ENCODE assay signal across 8 mouse cellular contexts in the genomic region with DNA sequence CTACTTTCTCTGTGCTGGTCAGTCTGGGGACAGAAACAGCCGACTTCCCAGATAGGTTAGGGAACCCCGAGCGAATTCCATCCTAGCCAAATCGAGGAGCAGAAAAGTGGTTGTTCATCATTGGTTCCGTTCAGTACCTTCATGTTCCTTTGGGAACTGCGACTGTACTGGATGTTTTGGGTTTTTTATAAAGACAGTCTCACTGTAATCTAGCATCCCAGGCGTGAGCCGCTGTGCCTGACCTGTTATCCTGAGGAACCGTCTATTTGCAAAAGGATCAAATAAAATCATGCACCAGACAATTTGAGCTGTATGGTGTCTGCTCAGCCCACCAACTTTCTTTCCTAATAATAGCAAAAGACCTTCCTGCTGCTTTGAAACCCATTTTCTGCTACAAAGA. TPM values are rescaled to one million over a fixed set of nuclear protein-coding genes. Genes with fewer than 3 reads are reported as not detected.
DNase-seq lines count a peak whose midpoint lies in the region; ATAC-seq and TF ChIP-seq lines count a peak whose summit lies in the region.

No protein-coding gene starts in this region.

- WGBS in kidney, embryonic 15.5 days: 2% methylated on average over 9 of the region's 9 CpGs
- under 1% methylated on average over 9 of the region's 9 CpGs for WGBS in hindbrain, postnatal 0 days
- 2% methylated on average over 9 of the region's 9 CpGs for WGBS in midbrain, embryonic 16.5 days

- H3K4me2 ChIP-seq in kidney, embryonic 15.5 days: peak overlapping the region; percentile 78
- H3K4me2 ChIP-seq in hindbrain, postnatal 0 days (ENCODE audit: low read depth, low read length): peak overlapping the region; percentile 96
- peak overlapping the region; percentile 88 for H3K4me2 ChIP-seq in midbrain, embryonic 16.5 days (ENCODE audit: low read length)

- peak overlapping the region; percentile 94 for H3K4me3 ChIP-seq in kidney, embryonic 15.5 days (replicated peaks)
- H3K4me3 ChIP-seq in hindbrain, postnatal 0 days (ENCODE audit: low read length): peak overlapping the region; percentile 95
- H3K4me3 ChIP-seq in midbrain, embryonic 16.5 days (ENCODE audit: low read depth, low read length): peak overlapping the region; percentile 79

- H3K4me1 ChIP-seq in kidney, embryonic 15.5 days: peaks cover 19% of the 10 kb centered on the region
- H3K4me1 ChIP-seq in hindbrain, postnatal 0 days (ENCODE audit: insufficient read depth, low read length): no peaks in the 10 kb centered on the region; the same call in 1 of the 2 replicates
- peaks cover 19% of the 10 kb centered on the region for H3K4me1 ChIP-seq in midbrain, embryonic 16.5 days (ENCODE audit: control insufficient read depth, insufficient read depth, low read length)

- peak overlapping the region; percentile 99 for H3K27ac ChIP-seq in kidney, embryonic 15.5 days
- peak overlapping the region; percentile 98 for H3K27ac ChIP-seq in hindbrain, postnatal 0 days
- H3K27ac ChIP-seq in midbrain, embryonic 16.5 days (ENCODE audit: low read length): peak overlapping the region; percentile 95

- peak overlapping the region; percentile 100 for H3K9ac ChIP-seq in kidney, embryonic 15.5 days
- H3K9ac ChIP-seq in hindbrain, postnatal 0 days (replicated peaks; ENCODE audit: low read length): peak overlapping the region; percentile 98
- peak overlapping the region; percentile 86 for H3K9ac ChIP-seq in midbrain, embryonic 16.5 days (ENCODE audit: low read depth, low read length)

- H3K27me3 ChIP-seq in kidney, embryonic 15.5 days: no peaks in the 10 kb centered on the region
- H3K27me3 ChIP-seq in hindbrain, postnatal 0 days (ENCODE audit: insufficient read depth, low read length): no peaks in the 10 kb centered on the region
- H3K27me3 ChIP-seq in midbrain, embryonic 16.5 days (ENCODE audit: control insufficient read depth, insufficient read depth, low read depth, low read length): no peaks in the 10 kb centered on the region

- no peak for DNase-seq in kidney, postnatal 36 days
- peak; percentile 52 for DNase-seq in c-Kit-positive CD71-positive TER-119-positive erythroid progenitor cells, embryonic 14.5 days (ENCODE audit: low spot score)
- DNase-seq in hindbrain, postnatal 0 days (ENCODE audit: low spot score): no peak
- no peak for DNase-seq in urinary bladder, postnatal 25 days (ENCODE audit: low spot score)
- no peak for DNase-seq in cerebellum, postnatal 25 days
- no peak for DNase-seq in right cerebral cortex, adult 2 months (ENCODE audit: low spot score in 2 of 2)

- ATAC-seq in kidney, embryonic 15.5 days (replicated peaks; ENCODE audit: low FRiP score): no peak
- ATAC-seq in hindbrain, postnatal 0 days: no peak
- no peak for ATAC-seq in midbrain, embryonic 16.5 days

- no peaks in the 10 kb centered on the region for H3K9me3 ChIP-seq in kidney, embryonic 15.5 days (replicated peaks)
- H3K9me3 ChIP-seq in hindbrain, postnatal 0 days (ENCODE audit: low read length): no peaks in the 10 kb centered on the region
- no peaks in the 10 kb centered on the region for H3K9me3 ChIP-seq in midbrain, embryonic 16.5 days (replicated peaks; ENCODE audit: control insufficient read depth, low read length, poor library complexity, severe bottlenecking)

- no peak for TF ChIP-seq CTCF in hindbrain, postnatal 0 days (IDR thresholded peaks at IDR 0.05; ENCODE audit: low read depth)

- no peaks in the 10 kb centered on the region for H3K36me3 ChIP-seq in kidney, embryonic 15.5 days
- no peaks in the 10 kb centered on the region for H3K36me3 ChIP-seq in hindbrain, postnatal 0 days (ENCODE audit: insufficient read depth, low read length)
- H3K36me3 ChIP-seq in midbrain, embryonic 16.5 days (ENCODE audit: control insufficient read depth, insufficient read depth, low read length): no peaks in the 10 kb centered on the region

RNA-seq across cellular contexts. Expression of a gene that starts 0.4 kb away (rescaled TPM):
- 168 and 172 TPM in 2 replicates for polyA plus RNA-seq in kidney, embryonic 15.5 days (2015; fragmentation: Nextera tagmentation; extraction: Ambion mirVana)
- total RNA-seq in hindbrain, postnatal 0 days (2014; rRNA removed): 137 and 159 TPM in 2 replicates
- 143 and 148 TPM in 2 replicates for polyA plus RNA-seq in hindbrain, postnatal 0 days (2015; fragmentation: Nextera tagmentation; extraction: Ambion mirVana)
- polyA plus RNA-seq in midbrain, embryonic 16.5 days (2015; fragmentation: Nextera tagmentation; extraction: Ambion mirVana): 156 and 171 TPM in 2 replicates

RNA-seq across cellular contexts. Expression of a gene that starts 0.5 kb away (rescaled TPM):
- 11.9 and 12.4 TPM in 2 replicates for polyA plus RNA-seq in kidney, embryonic 15.5 days (2015; fragmentation: Nextera tagmentation; extraction: Ambion mirVana)
- total RNA-seq in hindbrain, postnatal 0 days (2014; rRNA removed): 5.9 and 6.7 TPM in 2 replicates
- 6.6 and 6.9 TPM in 2 replicates for polyA plus RNA-seq in hindbrain, postnatal 0 days (2015; fragmentation: Nextera tagmentation; extraction: Ambion mirVana)
- polyA plus RNA-seq in midbrain, embryonic 16.5 days (2015; fragmentation: Nextera tagmentation; extraction: Ambion mirVana): 8.6 and 9.3 TPM in 2 replicates
